Mouse (Mus musculus) midbrain, embryonic 12.5 days (tissue): ENCODE results near the gene Wwc2. TPM values are rescaled to one million over a fixed set of nuclear protein-coding genes. Genes with fewer than 3 reads are reported as not detected.

Experiments
- ATAC-seq: fragments of 200-750 bp; cut with Nextera tagmentation; 2 replicates; pipeline ENCODE4 v1.8.0; 2017; ENCODE audit warnings: low read depth, moderate TSS enrichment, moderate library complexity; ENCODE audit not compliant: low FRiP score
- H3K27ac ChIP-seq: fragments of 300-500 bp; sonication (generic); replicated peaks from 2 replicates; pipeline ENCODE4 v1.5.1; 2016; ENCODE audit warnings: mild to moderate bottlenecking
- H3K27me3 ChIP-seq: fragments of 300-500 bp; sonication (generic); 2 replicates; pipeline ENCODE4 v1.6.1; 2016; ENCODE audit warnings: mild to moderate bottlenecking
- H3K36me3 ChIP-seq: fragments of 300-500 bp; sonication (generic); 2 replicates; pipeline ENCODE4 v1.6.1; 2016
- H3K4me1 ChIP-seq: fragments of 300-500 bp; sonication (generic); 2 replicates; pipeline ENCODE4 v1.6.1; 2016
- H3K4me2 ChIP-seq: fragments of 300-500 bp; sonication (generic); replicated peaks from 2 replicates; pipeline ENCODE4 v1.6.1; 2016; ENCODE audit warnings: mild to moderate bottlenecking, moderate library complexity
- H3K4me3 ChIP-seq: fragments of 300-500 bp; sonication (generic); 2 replicates; pipeline ENCODE4 v1.5.1; 2016; ENCODE audit warnings: mild to moderate bottlenecking
- H3K9ac ChIP-seq: fragments of 300-500 bp; sonication (generic); replicated peaks from 2 replicates; pipeline ENCODE4 v1.6.1; 2016; ENCODE audit warnings: mild to moderate bottlenecking, moderate library complexity
- H3K9me3 ChIP-seq: fragments of 300-500 bp; sonication (generic); 2 replicates; pipeline ENCODE4 v1.6.1; 2016; ENCODE audit warnings: mild to moderate bottlenecking
- WGBS: fragments of 180-500 bp; shearing (Covaris S2); methylation state at CpG from one replicate; pipeline ENCODE4 v1.1.7; 2016; 5-methylcytosine and 5-hydroxymethylcytosine counted together
- polyA plus RNA-seq: library from polyadenylated mRNA; unstranded; fragments of >200 nt; fragmentation: Nextera tagmentation; extraction: Ambion mirVana; gene quantifications from 2 replicates; pipeline ENCODE4 v1.2.1, GENCODE M21; 2016

Wwc2 gene
- polyA plus RNA-seq, 1 experiment from 2014 or later, result 9.9 TPM

DNA sequence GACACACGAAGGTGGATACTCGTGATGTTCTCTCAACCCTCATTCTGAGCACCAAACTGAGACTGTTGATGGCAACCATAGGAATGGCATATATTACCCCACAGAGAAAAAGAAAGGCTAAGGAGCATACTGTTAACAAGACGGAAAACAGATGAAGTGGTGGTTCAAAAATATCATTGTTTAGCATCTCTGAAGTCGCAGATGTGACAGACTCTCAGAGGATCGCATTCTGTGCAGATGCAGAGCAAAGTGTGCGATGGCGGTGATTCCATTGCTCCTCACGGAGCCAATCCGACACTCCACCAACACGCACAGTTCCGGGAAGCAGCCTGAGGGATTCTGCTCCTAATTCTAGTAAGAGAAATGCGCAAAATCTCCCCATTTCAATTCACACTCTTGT lies 131.5 kb downstream of the Wwc2 start:
- Histone ChIP-seq H3K27ac (no peak overlapping the region), H3K9ac (no peak overlapping the region), H3K9me3 (no peaks in the 10 kb centered on the region), H3K4me3 (no peak overlapping the region), H3K4me1 (no peaks in the 10 kb centered on the region), H3K4me2 (no peak overlapping the region), H3K36me3 (peaks cover 17% of the 10 kb centered on the region), H3K27me3 (no peaks in the 10 kb centered on the region)
- no peak for ATAC-seq
- WGBS, result 93% methylated on average over 12 of the region's 12 CpGs

- peaks cover 18% of the 10 kb centered on the region for H3K36me3 ChIP-seq
- WGBS, result 79% methylated on average over 5 of the region's 5 CpGs
- H3K27me3 ChIP-seq, result no peaks in the 10 kb centered on the region
- no peak overlapping the region for H3K4me3 ChIP-seq
- no peaks in the 10 kb centered on the region for H3K4me1 ChIP-seq
- no peak overlapping the region for H3K4me2 ChIP-seq
- no peak for ATAC-seq
- H3K9ac ChIP-seq, result no peak overlapping the region
- H3K27ac ChIP-seq, result no peak overlapping the region
- H3K9me3 ChIP-seq, result no peaks in the 10 kb centered on the region
Observed at GRCm38 (mm10) chr8:47853356-47853755, 137.4 kb downstream of the Wwc2 start.

- no peak overlapping the region for H3K4me2 ChIP-seq
- no peaks in the 10 kb centered on the region for H3K9me3 ChIP-seq
- peaks cover 23% of the 10 kb centered on the region for H3K36me3 ChIP-seq
- no peak overlapping the region for H3K27ac ChIP-seq
- H3K4me1 ChIP-seq, result no peaks in the 10 kb centered on the region
- ATAC-seq, result no peak
- 85% methylated on average over 5 of the region's 5 CpGs for WGBS
- no peak overlapping the region for H3K4me3 ChIP-seq
- H3K27me3 ChIP-seq, result no peaks in the 10 kb centered on the region
- no peak overlapping the region for H3K9ac ChIP-seq
Observed at GRCm38 (mm10) chr8:47852737-47853136, 138.0 kb downstream of the Wwc2 start.

DNA sequence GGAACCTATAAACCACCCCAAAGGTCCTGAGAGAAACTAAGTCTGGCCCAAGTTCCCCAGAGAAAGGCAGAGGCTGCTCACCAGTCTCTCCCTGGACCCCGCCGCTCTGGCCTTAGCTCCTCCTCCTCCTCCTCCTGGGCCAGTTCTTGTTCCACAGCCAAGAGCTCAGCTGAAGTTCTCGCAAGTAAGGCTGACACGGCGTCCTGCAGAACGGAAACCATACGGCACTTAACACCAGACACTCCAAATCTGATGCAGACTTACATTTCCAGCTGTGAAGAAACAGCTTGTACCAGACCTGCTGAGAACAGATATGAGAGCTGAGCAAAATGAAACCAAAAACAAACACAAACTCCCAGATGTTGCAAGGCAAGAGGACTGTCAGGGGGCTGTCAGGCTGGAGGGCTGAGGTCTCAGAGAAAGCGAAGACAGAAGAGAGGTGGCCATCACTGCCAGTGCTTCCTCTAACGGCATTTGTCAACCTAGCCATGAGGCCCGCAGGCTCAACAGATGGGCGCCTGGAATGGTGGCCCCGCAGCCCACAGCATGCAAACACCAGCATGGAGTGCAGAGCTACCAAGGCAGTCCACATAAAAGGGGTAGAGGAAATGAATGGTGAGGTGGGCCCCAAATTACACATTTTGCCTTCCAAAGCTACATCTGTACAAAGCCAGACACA lies 138.8 kb downstream of the Wwc2 start:
- no peaks in the 10 kb centered on the region for H3K4me1 ChIP-seq
- ATAC-seq, result no peak
- H3K4me2 ChIP-seq, result no peak overlapping the region
- no peak overlapping the region for H3K27ac ChIP-seq
- H3K36me3 ChIP-seq, result peaks cover 26% of the 10 kb centered on the region
- H3K9ac ChIP-seq, result no peak overlapping the region
- 73% methylated on average over 12 of the region's 12 CpGs for WGBS
- H3K9me3 ChIP-seq, result no peaks in the 10 kb centered on the region
- H3K27me3 ChIP-seq, result no peaks in the 10 kb centered on the region
- no peak overlapping the region for H3K4me3 ChIP-seq

- H3K9me3 ChIP-seq, result no peaks in the 10 kb centered on the region
- no peak overlapping the region for H3K27ac ChIP-seq
- H3K4me2 ChIP-seq, result no peak overlapping the region
- no peak for ATAC-seq
- no peaks in the 10 kb centered on the region for H3K4me1 ChIP-seq
- WGBS, result 87% methylated on average over 8 of the region's 8 CpGs
- H3K36me3 ChIP-seq, result peaks cover 22% of the 10 kb centered on the region; the same call in 1 of the 2 replicates
- H3K4me3 ChIP-seq, result no peak overlapping the region
- no peak overlapping the region for H3K9ac ChIP-seq
- H3K27me3 ChIP-seq, result no peaks in the 10 kb centered on the region
Observed at GRCm38 (mm10) chr8:47849842-47850241, 140.9 kb downstream of the Wwc2 start.

DNA sequence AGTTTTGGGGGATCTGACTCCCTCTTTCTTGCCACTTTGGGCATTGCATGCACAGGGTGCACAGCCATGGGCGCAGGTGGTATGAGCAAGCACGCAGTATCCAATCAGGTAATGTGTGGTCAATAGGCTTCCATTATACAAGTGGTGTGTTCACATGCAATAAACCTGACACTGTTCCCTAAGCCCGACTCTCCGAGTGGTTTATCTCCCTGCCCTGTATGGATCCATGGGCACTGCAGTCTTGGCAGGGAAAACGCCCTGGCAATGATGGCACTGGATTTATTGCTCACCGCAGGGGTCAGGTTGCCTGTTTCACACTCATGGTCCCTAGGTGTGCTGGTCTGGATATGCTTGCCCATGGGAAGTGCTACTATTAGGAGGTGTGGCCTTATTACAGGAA lies 142.8 kb downstream of the Wwc2 start:
- ATAC-seq, result no peak
- WGBS, result 93% methylated on average over 6 of the region's 6 CpGs
- H3K4me3 ChIP-seq, result no peak overlapping the region
- peaks cover 23% of the 10 kb centered on the region; the same call in 1 of the 2 replicates for H3K36me3 ChIP-seq
- H3K27me3 ChIP-seq, result no peaks in the 10 kb centered on the region
- H3K27ac ChIP-seq, result no peak overlapping the region
- no peak overlapping the region for H3K4me2 ChIP-seq
- H3K4me1 ChIP-seq, result no peaks in the 10 kb centered on the region
- H3K9ac ChIP-seq, result no peak overlapping the region
- H3K9me3 ChIP-seq, result no peaks in the 10 kb centered on the region

DNA sequence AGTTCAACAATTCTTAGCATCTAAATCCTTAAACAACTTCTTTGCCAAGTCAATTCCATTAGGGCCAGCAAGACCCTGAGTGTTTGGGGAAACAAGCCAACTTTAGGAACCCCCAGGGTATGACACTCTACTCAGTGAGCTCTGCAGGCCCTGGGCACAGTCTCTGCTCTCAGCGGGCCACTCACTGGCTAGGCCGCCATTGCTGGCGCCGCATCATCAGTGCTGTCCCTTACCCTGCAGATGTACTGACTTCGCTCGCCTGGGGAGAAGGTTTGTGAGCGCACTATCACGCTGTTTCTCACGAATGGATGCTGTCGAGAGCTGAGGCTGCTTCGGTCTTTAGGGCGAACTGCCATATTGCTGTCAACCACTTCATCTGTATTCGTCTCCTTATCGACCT lies 143.6 kb downstream of the Wwc2 start:
- H3K9me3 ChIP-seq, result no peaks in the 10 kb centered on the region
- no peak overlapping the region for H3K27ac ChIP-seq
- no peak overlapping the region for H3K4me2 ChIP-seq
- WGBS, result 93% methylated on average over 14 of the region's 14 CpGs
- ATAC-seq, result no peak
- H3K4me1 ChIP-seq, result no peaks in the 10 kb centered on the region
- no peak overlapping the region for H3K4me3 ChIP-seq
- H3K27me3 ChIP-seq, result no peaks in the 10 kb centered on the region
- H3K9ac ChIP-seq, result no peak overlapping the region
- H3K36me3 ChIP-seq, result peaks cover 29% of the 10 kb centered on the region; the same call in 1 of the 2 replicates

- Histone ChIP-seq H3K9me3 (no peaks in the 10 kb centered on the region), H3K4me1 (no peaks in the 10 kb centered on the region), H3K36me3 (peaks cover 25% of the 10 kb centered on the region; the same call in 1 of the 2 replicates), H3K27ac (no peak overlapping the region), H3K4me3 (no peak overlapping the region), H3K27me3 (no peaks in the 10 kb centered on the region), H3K9ac (no peak overlapping the region), H3K4me2 (no peak overlapping the region)
- ATAC-seq, result no peak
- WGBS, result 82% methylated on average over 13 of the region's 13 CpGs
Observed at GRCm38 (mm10) chr8:47845956-47846355, 144.8 kb downstream of the Wwc2 start.

GRCm38 (mm10) chr8:47843651-47844050 lies 147.1 kb downstream of the Wwc2 start:
- H3K4me1 ChIP-seq, result no peaks in the 10 kb centered on the region
- H3K9ac ChIP-seq, result no peak overlapping the region
- 94% methylated on average over 10 of the region's 10 CpGs for WGBS
- H3K4me3 ChIP-seq, result no peak overlapping the region
- no peak overlapping the region for H3K27ac ChIP-seq
- no peak overlapping the region for H3K4me2 ChIP-seq
- no peaks in the 10 kb centered on the region for H3K9me3 ChIP-seq
- no peaks in the 10 kb centered on the region for H3K27me3 ChIP-seq
- no peak for ATAC-seq
- H3K36me3 ChIP-seq, result peaks cover 30% of the 10 kb centered on the region; the same call in 1 of the 2 replicates

GRCm38 (mm10) chr8:47843063-47843462 lies 147.7 kb downstream of the Wwc2 start:
- Histone ChIP-seq H3K27ac (no peak overlapping the region), H3K9ac (no peak overlapping the region), H3K4me3 (no peak overlapping the region), H3K36me3 (peaks cover 25% of the 10 kb centered on the region; the same call in 1 of the 2 replicates), H3K9me3 (no peaks in the 10 kb centered on the region), H3K27me3 (no peaks in the 10 kb centered on the region), H3K4me1 (no peaks in the 10 kb centered on the region), H3K4me2 (no peak overlapping the region)
- WGBS, result 82% methylated on average over 7 of the region's 7 CpGs
- no peak for ATAC-seq

DNA sequence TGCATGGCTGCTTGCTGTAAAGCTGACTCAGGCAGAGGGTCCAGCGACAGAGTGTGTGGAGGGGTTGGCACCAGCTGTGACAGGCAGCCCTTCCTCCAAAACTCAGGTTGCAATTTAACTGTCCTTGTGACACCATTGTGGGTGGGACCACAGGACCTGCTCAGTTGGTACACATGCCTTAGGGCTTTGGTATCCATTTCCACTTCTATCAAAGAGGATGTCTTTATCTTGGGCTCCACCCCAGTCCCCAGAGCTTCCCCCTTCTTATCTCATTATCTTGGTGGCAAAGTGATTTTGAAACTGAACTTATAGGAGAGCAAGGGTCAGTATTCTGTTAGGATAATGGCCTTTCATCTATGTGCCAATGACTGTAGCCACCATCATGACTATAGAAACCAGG lies 156.8 kb downstream of the Wwc2 start:
- no peak overlapping the region for H3K9ac ChIP-seq
- ATAC-seq, result no peak
- no peak overlapping the region for H3K27ac ChIP-seq
- H3K36me3 ChIP-seq, result no peaks in the 10 kb centered on the region
- 86% methylated on average over 1 of the region's 1 CpGs for WGBS
- no peak overlapping the region for H3K4me3 ChIP-seq
- H3K4me2 ChIP-seq, result no peak overlapping the region
- H3K4me1 ChIP-seq, result 0 out of 2 replicates have a peak, but pooled peaks cover 2% of the 10 kb centered on the region
- no peaks in the 10 kb centered on the region for H3K9me3 ChIP-seq
- H3K27me3 ChIP-seq, result no peaks in the 10 kb centered on the region

DNA sequence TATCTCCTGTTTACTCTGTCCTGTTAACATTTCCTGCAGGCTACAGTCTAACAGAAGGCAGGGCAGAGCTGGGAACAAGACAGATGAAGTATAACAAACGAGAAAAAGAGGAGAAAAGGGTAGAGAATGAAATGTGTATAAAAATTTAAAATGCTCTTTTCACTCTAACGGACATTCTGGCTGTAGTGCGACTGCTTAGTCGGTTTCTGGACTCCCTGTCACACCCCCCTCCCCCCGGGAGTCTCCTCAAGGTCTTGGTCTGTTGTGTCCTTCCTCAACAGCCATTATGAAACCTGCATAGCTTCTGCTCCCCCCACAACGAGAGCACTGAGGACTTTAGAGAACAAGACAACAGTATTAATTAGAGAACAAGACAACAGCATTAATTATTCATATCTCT lies 158.1 kb downstream of the Wwc2 start:
- H3K4me2 ChIP-seq, result no peak overlapping the region
- H3K4me3 ChIP-seq, result no peak overlapping the region
- no peaks in the 10 kb centered on the region for H3K27me3 ChIP-seq
- H3K36me3 ChIP-seq, result no peaks in the 10 kb centered on the region
- no peak overlapping the region for H3K27ac ChIP-seq
- 0 out of 2 replicates have a peak, but pooled peaks cover 2% of the 10 kb centered on the region for H3K4me1 ChIP-seq
- H3K9ac ChIP-seq, result no peak overlapping the region
- ATAC-seq, result no peak
- H3K9me3 ChIP-seq, result no peaks in the 10 kb centered on the region
- 84% methylated on average over 6 of the region's 6 CpGs for WGBS

DNA sequence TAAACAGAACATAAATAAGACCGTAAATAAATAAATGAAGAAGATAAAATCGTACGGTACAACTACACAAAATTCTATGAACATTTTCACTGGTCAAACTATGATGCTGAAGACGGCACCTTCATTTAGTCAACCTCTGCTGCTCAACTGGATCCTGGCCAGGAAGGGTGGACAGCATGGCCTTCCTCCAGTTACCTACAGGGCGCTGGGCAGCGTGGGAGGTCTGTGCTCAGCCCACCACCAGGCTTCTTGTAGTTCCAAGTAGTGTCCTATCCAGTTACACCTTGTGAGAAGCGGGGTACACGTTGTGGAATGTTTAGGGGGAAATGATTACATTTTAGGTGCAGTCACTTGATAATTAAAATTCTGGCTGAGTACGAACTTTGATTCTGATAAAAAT lies 163.8 kb downstream of the Wwc2 start:
- no peaks in the 10 kb centered on the region for H3K9me3 ChIP-seq
- H3K27ac ChIP-seq, result no peak overlapping the region
- no peaks in the 10 kb centered on the region for H3K36me3 ChIP-seq
- no peak overlapping the region for H3K9ac ChIP-seq
- H3K4me1 ChIP-seq, result 0 out of 2 replicates have a peak, but pooled peaks cover 7% of the 10 kb centered on the region
- ATAC-seq, result no peak
- 88% methylated on average over 9 of the region's 9 CpGs for WGBS
- no peak overlapping the region for H3K4me3 ChIP-seq
- no peak overlapping the region for H3K4me2 ChIP-seq
- no peaks in the 10 kb centered on the region for H3K27me3 ChIP-seq
